Mouse (Mus musculus): ENCODE data around the gene Ap5z1.

GRCm38 (mm10) chr5:142468375-142468774 is 4.6 kb downstream of the Ap5z1 start:
- TF ChIP-seq CTCF (IDR thresholded peaks at IDR 0.05; ENCODE audit: low read depth) (no peak), EP300 (IDR thresholded peaks at IDR 0.05; ENCODE audit: low read depth) (no peak)
